Mouse (Mus musculus) bone marrow, adult 2 months (tissue): ENCODE measurements around the gene Map3k6.

Source experiments
- CTCF ChIP-seq: fragments of 200-500 bp; IDR thresholded peaks from 2 replicates; pipeline ENCODE4 v1.5.1; 2011; ENCODE audit warnings: low read length, control low read depth; ENCODE audit not compliant: control insufficient read depth, insufficient read depth
- POLR2A ChIP-seq: fragments of 200-500 bp; IDR thresholded peaks from 2 replicates; pipeline ENCODE4 v1.6.1; 2011; ENCODE audit warnings: low read depth, mild to moderate bottlenecking, control low read depth, low read length, borderline replicate concordance; ENCODE audit not compliant: control insufficient read depth

DNA sequence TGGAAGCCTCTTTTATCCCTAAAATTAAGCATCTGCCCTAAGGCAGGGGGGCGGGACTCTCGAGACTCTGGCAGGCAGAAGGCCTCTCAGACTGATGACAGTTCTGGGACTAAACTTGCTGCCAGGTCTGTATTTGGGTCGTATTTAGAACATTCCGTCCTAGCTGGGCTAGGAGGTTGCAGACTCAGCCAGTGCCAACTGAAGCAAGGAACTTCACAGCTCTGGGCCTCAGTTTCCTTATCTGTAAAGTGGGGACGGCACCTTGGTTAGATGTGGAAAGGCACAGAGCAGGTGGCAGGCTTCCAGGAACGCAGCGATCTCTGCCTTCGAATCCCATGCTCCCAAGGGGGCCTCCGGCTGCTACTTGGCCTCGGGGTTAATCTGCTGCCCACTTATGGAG, 14.5 kb upstream of the Map3k6 start:
- no peak for TF ChIP-seq CTCF
- no peak for TF ChIP-seq POLR2A
